Mouse (Mus musculus): ENCODE measurements around the gene Btg2. TPM values are rescaled to one million over a fixed set of nuclear protein-coding genes. Genes with fewer than 3 reads are reported as not detected.

The Btg2 gene
- total and polyA plus RNA-seq, 3 experiments = 29.9 to 33.5 (median 31.0) TPM

DNA sequence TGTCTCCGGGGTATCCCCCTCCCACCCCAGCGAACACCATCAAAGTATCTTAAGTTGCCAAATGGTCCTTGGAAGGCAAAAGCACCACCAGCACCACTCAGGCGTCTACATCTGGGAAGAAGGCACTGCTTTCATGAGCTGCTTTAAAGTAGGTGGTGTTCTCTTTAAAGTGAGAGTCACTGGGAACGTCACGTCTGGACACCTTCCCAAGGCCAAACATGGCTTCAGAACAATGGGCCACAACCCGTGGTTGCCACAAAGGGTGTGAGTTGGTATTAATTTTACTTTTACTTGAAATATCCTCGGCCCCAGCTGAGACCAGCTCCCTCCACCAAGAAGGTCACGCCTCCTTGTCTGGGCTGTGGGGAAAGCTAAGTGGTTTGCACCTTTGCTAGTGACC, 21.2 kb downstream of the Btg2 start:
- Histone ChIP-seq H3K79me2 (replicated peaks; ENCODE audit: control insufficient read depth, insufficient read depth, low read length) (no peaks in the 10 kb centered on the region), H3K4me3 (no peak overlapping the region), H3K27me3 (ENCODE audit: control insufficient read depth, insufficient read depth, low read length) (no peaks in the 10 kb centered on the region), H3K9ac (ENCODE audit: low read depth, low read length) (no peak overlapping the region), H3K4me1 (ENCODE audit: control insufficient read depth, insufficient read depth, low read length) (peaks cover 24% of the 10 kb centered on the region), H3K36me3 (ENCODE audit: control insufficient read depth, insufficient read depth, low read length) (no peaks in the 10 kb centered on the region), H3K27ac (no peak overlapping the region)
- intact Hi-C loops (cut with DNase I) = loop anchor here (10.0 kb wide), 1 partner anchor 177 kb away; the partner anchor contains the start of gene Adora1
- TF ChIP-seq EP300 (IDR thresholded peaks at IDR 0.05; ENCODE audit: insufficient read depth, low read depth, low read length) = no peak
- TF ChIP-seq CTCF (IDR thresholded peaks at IDR 0.05) = no peak
- TF ChIP-seq POLR2A (IDR thresholded peaks at IDR 0.05; ENCODE audit: insufficient read depth, low read depth, low read length) = no peak
- WGBS = 68% methylated on average over 8 of the region's 8 CpGs
- no peak for DNase-seq

- WGBS = 76% methylated on average over 4 of the region's 4 CpGs
- peaks cover 20% of the 10 kb centered on the region for H3K4me1 ChIP-seq (ENCODE audit: control insufficient read depth, insufficient read depth, low read length)
- H3K36me3 ChIP-seq (ENCODE audit: control insufficient read depth, insufficient read depth, low read length) = no peaks in the 10 kb centered on the region
- no peak overlapping the region for H3K4me3 ChIP-seq
- intact Hi-C loops (cut with DNase I) = loop anchor here (10.0 kb wide), 1 partner anchor 179 kb away; the partner anchor contains the start of gene Adora1
- H3K27ac ChIP-seq = no peak overlapping the region
- no peak overlapping the region for H3K9ac ChIP-seq (ENCODE audit: low read depth, low read length)
- TF ChIP-seq CTCF (IDR thresholded peaks at IDR 0.05) (no peak), EP300 (IDR thresholded peaks at IDR 0.05; ENCODE audit: insufficient read depth, low read depth, low read length) (no peak), POLR2A (IDR thresholded peaks at IDR 0.05; ENCODE audit: insufficient read depth, low read depth, low read length) (no peak)
- DNase-seq = no peak
- H3K79me2 ChIP-seq (replicated peaks; ENCODE audit: control insufficient read depth, insufficient read depth, low read length) = no peaks in the 10 kb centered on the region
- no peaks in the 10 kb centered on the region for H3K27me3 ChIP-seq (ENCODE audit: control insufficient read depth, insufficient read depth, low read length)
These were observed 22.6 kb downstream of the Btg2 start for GRCm38 (mm10) chr1:134056285-134056684.

DNA sequence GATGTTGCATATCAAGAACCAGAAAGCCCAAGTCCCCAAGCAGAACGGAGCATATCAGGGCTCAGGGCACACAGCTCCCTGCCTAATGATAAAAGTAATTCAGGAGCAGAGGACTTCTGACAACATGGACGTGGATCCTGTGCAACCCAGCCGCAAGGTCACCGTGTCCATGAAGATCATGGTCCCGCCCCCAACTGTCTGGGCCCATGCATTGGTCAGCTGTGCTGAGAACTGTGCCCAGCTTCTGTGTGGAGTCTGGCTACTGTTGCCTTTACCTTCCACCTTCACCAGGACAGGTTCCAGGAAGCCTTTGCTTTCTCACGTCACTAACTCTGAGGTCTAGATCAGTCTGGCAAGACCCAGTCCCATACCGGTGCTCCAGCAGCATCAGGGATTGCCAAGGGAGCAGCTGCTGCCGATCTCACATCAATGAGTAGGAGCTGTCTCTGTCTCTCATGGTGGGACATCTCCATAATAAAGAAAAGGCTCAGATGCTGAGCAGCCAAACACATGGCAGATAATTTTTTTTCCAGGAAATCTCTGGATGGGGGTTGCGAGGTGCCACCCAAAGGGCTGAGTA, 23.2 kb downstream of the Btg2 start:
- H3K27me3 ChIP-seq (ENCODE audit: control insufficient read depth, insufficient read depth, low read length) = no peaks in the 10 kb centered on the region
- H3K9ac ChIP-seq (ENCODE audit: low read depth, low read length) = no peak overlapping the region
- H3K36me3 ChIP-seq (ENCODE audit: control insufficient read depth, insufficient read depth, low read length) = no peaks in the 10 kb centered on the region
- WGBS = 81% methylated on average over 9 of the region's 9 CpGs
- TF ChIP-seq CTCF (IDR thresholded peaks at IDR 0.05) (no peak), POLR2A (IDR thresholded peaks at IDR 0.05; ENCODE audit: insufficient read depth, low read depth, low read length) (no peak), EP300 (IDR thresholded peaks at IDR 0.05; ENCODE audit: insufficient read depth, low read depth, low read length) (no peak)
- intact Hi-C loops (cut with DNase I) = loop anchor here (1.0 to 10.0 kb wide), 2 partner anchors 20 to 179 kb away; partner anchors contain the start of gene Adora1
- H3K4me1 ChIP-seq (ENCODE audit: control insufficient read depth, insufficient read depth, low read length) = peaks cover 18% of the 10 kb centered on the region
- H3K4me3 ChIP-seq = no peak overlapping the region
- DNase-seq = no peak
- no peaks in the 10 kb centered on the region for H3K79me2 ChIP-seq (replicated peaks; ENCODE audit: control insufficient read depth, insufficient read depth, low read length)
- H3K27ac ChIP-seq = peak overlapping the region; percentile 63

- intact Hi-C loops (cut with DNase I) = loop anchor here (1.0 to 10.0 kb wide), 2 partner anchors 20 to 180 kb away; partner anchors contain the start of gene Adora1
- TF ChIP-seq POLR2A (IDR thresholded peaks at IDR 0.05; ENCODE audit: insufficient read depth, low read depth, low read length) = peak; percentile 50
- TF ChIP-seq EP300 (IDR thresholded peaks at IDR 0.05; ENCODE audit: insufficient read depth, low read depth, low read length) = 0 out of 2 replicates have a peak, but pooled peaks have one; percentile 46
- no peak for TF ChIP-seq CTCF (IDR thresholded peaks at IDR 0.05)
- H3K36me3 ChIP-seq (ENCODE audit: control insufficient read depth, insufficient read depth, low read length) = no peaks in the 10 kb centered on the region
- 47% methylated on average over 9 of the region's 9 CpGs for WGBS
- H3K4me3 ChIP-seq = no peak overlapping the region
- H3K27me3 ChIP-seq (ENCODE audit: control insufficient read depth, insufficient read depth, low read length) = no peaks in the 10 kb centered on the region
- peak overlapping the region; percentile 63 for H3K27ac ChIP-seq
- H3K79me2 ChIP-seq (replicated peaks; ENCODE audit: control insufficient read depth, insufficient read depth, low read length) = no peaks in the 10 kb centered on the region
- H3K4me1 ChIP-seq (ENCODE audit: control insufficient read depth, insufficient read depth, low read length) = peaks cover 12% of the 10 kb centered on the region
- DNase-seq = peak in 1 of 2 experiments; percentile 29
- no peak overlapping the region for H3K9ac ChIP-seq (ENCODE audit: low read depth, low read length)
These were observed 23.9 kb downstream of the Btg2 start for GRCm38 (mm10) chr1:134055058-134055457.

- DNase-seq = peak; percentile 82 to 89
- Histone ChIP-seq H3K79me2 (replicated peaks; ENCODE audit: control insufficient read depth, insufficient read depth, low read length) (no peaks in the 10 kb centered on the region), H3K4me1 (ENCODE audit: control insufficient read depth, insufficient read depth, low read length) (peaks cover 11% of the 10 kb centered on the region), H3K27ac (no peak overlapping the region), H3K27me3 (ENCODE audit: control insufficient read depth, insufficient read depth, low read length) (no peaks in the 10 kb centered on the region), H3K36me3 (ENCODE audit: control insufficient read depth, insufficient read depth, low read length) (no peaks in the 10 kb centered on the region), H3K4me3 (no peak overlapping the region), H3K9ac (ENCODE audit: low read depth, low read length) (no peak overlapping the region)
- no peak; the same call in 1 of the 2 replicates for TF ChIP-seq CTCF (IDR thresholded peaks at IDR 0.05)
- peak; percentile 85 for TF ChIP-seq EP300 (IDR thresholded peaks at IDR 0.05; ENCODE audit: insufficient read depth, low read depth, low read length)
- intact Hi-C loops (cut with DNase I) = loop anchor here (1.0 to 10.0 kb wide), 2 partner anchors 53 to 182 kb away; partner anchors contain the start of gene Adora1
- 4% methylated on average over 6 of the region's 6 CpGs for WGBS
These were observed 25.7 kb downstream of the Btg2 start for GRCm38 (mm10) chr1:134053207-134053606.

- no peak for TF ChIP-seq POLR2A (IDR thresholded peaks at IDR 0.05; ENCODE audit: insufficient read depth, low read depth, low read length)
- no peak for TF ChIP-seq CTCF (IDR thresholded peaks at IDR 0.05)
- TF ChIP-seq EP300 (IDR thresholded peaks at IDR 0.05; ENCODE audit: insufficient read depth, low read depth, low read length) = no peak
- Histone ChIP-seq H3K27ac (no peak overlapping the region), H3K4me1 (ENCODE audit: control insufficient read depth, insufficient read depth, low read length) (peaks cover 1% of the 10 kb centered on the region; the same call in 1 of the 2 replicates), H3K36me3 (ENCODE audit: control insufficient read depth, insufficient read depth, low read length) (no peaks in the 10 kb centered on the region), H3K9ac (ENCODE audit: low read depth, low read length) (no peak overlapping the region), H3K27me3 (ENCODE audit: control insufficient read depth, insufficient read depth, low read length) (no peaks in the 10 kb centered on the region), H3K79me2 (replicated peaks; ENCODE audit: control insufficient read depth, insufficient read depth, low read length) (no peaks in the 10 kb centered on the region), H3K4me3 (no peak overlapping the region)
- no peak for DNase-seq
- 64% methylated on average over 6 of the region's 6 CpGs for WGBS
- intact Hi-C loops (cut with DNase I) = no loop called here
These were observed 29.4 kb downstream of the Btg2 start for GRCm38 (mm10) chr1:134049542-134049941.
